Mouse (Mus musculus) bone marrow, adult 2 months (tissue): ENCODE measurements at regions not wholly inside any gene's neighbourhood (a gene's known extent, or its start where the extent isn't known, plus 50 kb on each side); places are given as distances from the start of the nearest gene placed in this dataset.

ENCODE experiments used
- H3K27ac ChIP-seq: fragments of 200-500 bp; 2 replicates; pipeline ENCODE4 v1.5.1; 2012; ENCODE audit warnings: low read depth, mild to moderate bottlenecking, control low read depth, inconsistent platforms, low read length; ENCODE audit not compliant: control insufficient read depth, poor library complexity, insufficient read depth
- H3K4me1 ChIP-seq: fragments of 200-500 bp; 2 replicates; pipeline ENCODE4 v1.6.1; 2011; ENCODE audit warnings: low read length; ENCODE audit not compliant: control insufficient read depth, insufficient read depth
- H3K4me3 ChIP-seq: fragments of 200-500 bp; replicated peaks from 2 replicates; pipeline ENCODE3; 2011; ENCODE audit warnings: mild to moderate bottlenecking, low read depth, low read length, control low read depth; ENCODE audit not compliant: control insufficient read depth
- CTCF ChIP-seq: fragments of 200-500 bp; IDR thresholded peaks from 2 replicates; pipeline ENCODE4 v1.5.1; 2011; ENCODE audit warnings: low read length, control low read depth; ENCODE audit not compliant: control insufficient read depth, insufficient read depth
- POLR2A ChIP-seq: fragments of 200-500 bp; IDR thresholded peaks from 2 replicates; pipeline ENCODE4 v1.6.1; 2011; ENCODE audit warnings: low read depth, mild to moderate bottlenecking, control low read depth, low read length, borderline replicate concordance; ENCODE audit not compliant: control insufficient read depth
- WGBS: fragments of 180-500 bp; shearing (Covaris S2); methylation state at CpG from one replicate; pipeline ENCODE4 v1.1.7; 2018; 5-methylcytosine and 5-hydroxymethylcytosine counted together

DNA sequence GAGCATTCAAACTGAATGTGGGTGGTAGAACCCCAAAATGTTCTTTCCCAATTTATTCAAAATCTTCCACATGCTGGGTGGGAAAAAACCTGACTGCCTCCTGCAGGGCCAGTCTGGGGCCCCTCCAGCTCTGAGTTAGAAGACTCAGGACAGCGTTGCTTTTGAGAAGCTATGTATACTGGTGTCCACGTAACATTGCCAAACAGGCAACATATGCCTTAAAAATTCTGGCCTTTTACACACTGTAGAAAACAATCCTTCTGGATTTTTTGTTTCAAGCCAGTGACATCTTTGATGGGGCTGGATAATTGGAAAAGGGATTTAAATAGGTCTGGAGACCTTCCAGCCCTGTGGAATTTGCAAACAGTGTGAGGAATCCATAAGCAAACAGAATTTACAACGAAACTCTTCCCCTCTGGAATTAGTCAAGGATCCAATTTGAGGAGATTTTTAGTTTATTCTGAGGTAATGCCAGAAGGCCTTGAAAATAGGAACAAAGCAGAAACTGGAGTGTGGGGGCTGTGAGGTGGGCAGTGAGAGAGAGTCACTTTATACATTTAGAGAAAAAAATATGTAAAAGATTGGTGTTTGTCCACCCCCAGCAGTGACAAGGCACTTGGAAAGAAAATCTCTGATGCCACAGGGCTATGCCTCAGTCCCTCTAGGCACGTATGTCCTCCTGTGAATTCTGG lies 108.9 kb upstream of the F13a1 start:
- no peak overlapping the region for H3K27ac ChIP-seq
- no peaks in the 10 kb centered on the region; the same call in 1 of the 2 replicates for H3K4me1 ChIP-seq
- TF ChIP-seq POLR2A (no peak), CTCF (no peak)
- 82% methylated on average over 4 of the region's 4 CpGs for WGBS
- H3K4me3 ChIP-seq = no peak overlapping the region

DNA sequence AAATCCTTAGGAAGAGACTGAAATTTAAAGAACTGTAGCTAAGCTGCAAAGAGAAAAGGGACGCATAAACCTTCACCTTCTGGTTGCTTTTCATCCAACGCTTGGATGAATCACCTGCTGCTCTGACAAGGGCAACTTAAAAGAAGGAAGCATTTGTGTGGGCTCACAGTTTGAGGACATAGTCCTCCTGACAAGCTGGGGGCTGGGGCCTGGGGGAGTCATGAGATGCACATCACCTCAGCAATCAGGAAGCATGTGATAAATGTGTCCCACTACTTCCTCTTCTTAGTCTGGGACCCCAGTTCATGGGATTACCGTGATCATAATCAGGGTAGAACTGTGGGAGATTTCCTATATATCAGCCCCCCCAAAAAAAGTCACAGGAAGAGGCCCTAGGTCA lies 107.8 kb upstream of the F13a1 start:
- 36% methylated on average over 3 of the region's 3 CpGs for WGBS
- H3K4me3 ChIP-seq = no peak overlapping the region
- TF ChIP-seq POLR2A = no peak
- TF ChIP-seq CTCF = no peak
- no peak overlapping the region for H3K27ac ChIP-seq
- H3K4me1 ChIP-seq = no peaks in the 10 kb centered on the region; the same call in 1 of the 2 replicates

DNA sequence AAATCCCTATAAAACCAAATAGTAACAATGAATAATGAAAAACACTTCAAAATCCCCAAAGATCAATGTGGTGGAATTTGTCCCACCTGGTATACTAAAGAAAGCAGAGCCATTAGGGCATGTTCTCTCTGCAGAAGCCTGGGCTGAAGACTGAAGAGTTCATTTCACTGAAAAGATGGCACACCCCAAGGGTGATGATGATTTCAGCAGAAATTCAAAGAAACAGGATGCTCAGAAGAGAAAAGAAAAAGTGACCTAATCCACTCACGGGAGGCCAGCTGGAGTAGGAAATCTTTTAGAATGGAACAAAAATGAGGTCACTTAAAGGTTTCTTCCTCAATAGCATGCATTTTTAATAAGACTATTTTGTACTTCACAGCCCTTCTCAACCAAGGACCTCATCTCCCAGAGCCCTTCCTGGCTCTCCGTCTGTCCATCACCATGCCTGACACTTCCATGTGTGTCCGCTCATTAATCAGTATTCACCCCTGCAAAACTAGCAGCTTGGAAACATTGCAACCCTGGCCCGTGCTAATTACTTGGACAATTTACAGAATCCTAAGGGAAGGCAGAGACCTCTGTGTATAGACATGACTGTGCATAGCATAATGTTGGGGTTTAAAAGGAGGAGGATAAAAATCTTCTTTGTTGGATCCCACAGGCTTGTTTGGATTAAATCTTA lies 101.9 kb upstream of the F13a1 start:
- H3K27ac ChIP-seq = no peak overlapping the region
- no peaks in the 10 kb centered on the region; the same call in 1 of the 2 replicates for H3K4me1 ChIP-seq
- no peak for TF ChIP-seq CTCF
- TF ChIP-seq POLR2A = no peak
- 86% methylated on average over 4 of the region's 4 CpGs for WGBS
- H3K4me3 ChIP-seq = no peak overlapping the region

DNA sequence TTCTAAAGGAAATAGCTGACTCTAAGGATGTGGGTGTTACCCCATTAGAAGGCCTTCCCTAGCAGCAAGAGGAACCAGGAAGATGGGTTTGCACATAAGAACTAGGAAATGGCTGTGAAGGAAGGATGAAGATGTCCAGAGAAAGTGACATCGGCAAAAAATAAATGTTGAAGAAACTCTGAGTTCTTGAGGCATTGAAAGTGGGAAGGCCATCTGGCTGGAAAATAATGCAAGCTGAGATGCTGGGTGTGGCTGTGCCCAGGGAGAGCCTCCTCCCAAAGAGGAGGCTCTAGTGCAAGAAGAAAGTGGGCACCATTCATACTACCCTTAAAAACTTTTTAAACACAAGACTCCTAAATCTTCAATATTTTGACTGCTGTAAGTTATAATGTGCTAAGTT lies 99.9 kb upstream of the F13a1 start:
- Histone ChIP-seq H3K4me1 (no peaks in the 10 kb centered on the region; the same call in 1 of the 2 replicates), H3K27ac (no peak overlapping the region), H3K4me3 (no peak overlapping the region)
- no peak for TF ChIP-seq CTCF
- TF ChIP-seq POLR2A = no peak
- WGBS = 36% methylated on average over 1 of the region's 1 CpGs

DNA sequence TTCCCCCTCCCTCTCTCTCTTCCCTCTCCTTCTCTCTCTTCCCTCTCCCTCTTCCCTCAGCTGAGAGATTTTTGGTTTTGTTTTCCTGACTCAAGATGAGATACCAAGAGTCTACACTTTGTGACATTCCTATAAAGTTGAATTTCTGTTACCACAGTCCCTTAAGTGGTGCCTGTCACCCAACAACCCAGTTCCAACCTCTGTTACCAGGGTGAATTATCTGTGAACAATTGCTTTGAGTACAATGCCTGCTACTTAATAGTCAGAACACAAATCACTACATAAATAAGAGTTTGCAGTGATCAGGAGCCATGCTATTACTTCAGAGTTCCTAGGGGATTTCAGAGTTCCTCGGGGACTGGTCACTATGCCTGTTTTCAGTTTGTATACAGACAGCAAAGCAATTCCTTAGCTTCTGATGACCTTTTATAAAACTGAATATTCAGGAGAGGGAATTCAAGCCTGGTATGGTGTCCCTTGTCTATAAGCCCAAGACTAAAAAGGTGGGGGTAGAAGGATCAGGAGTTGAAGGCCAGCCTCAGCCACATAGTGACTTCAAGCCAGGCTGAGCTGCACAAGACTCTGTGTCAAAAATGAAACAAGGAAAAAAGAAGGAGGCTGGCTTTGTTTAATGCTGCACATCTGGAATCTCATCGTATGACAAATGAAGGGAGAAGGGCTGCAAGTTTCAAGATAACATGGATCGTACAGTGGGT lies 99.2 kb upstream of the F13a1 start:
- H3K27ac ChIP-seq = no peak overlapping the region
- H3K4me3 ChIP-seq = no peak overlapping the region
- no peak for TF ChIP-seq CTCF
- no peak for TF ChIP-seq POLR2A
- H3K4me1 ChIP-seq = no peaks in the 10 kb centered on the region; the same call in 1 of the 2 replicates
- 79% methylated on average over 3 of the region's 3 CpGs for WGBS

DNA sequence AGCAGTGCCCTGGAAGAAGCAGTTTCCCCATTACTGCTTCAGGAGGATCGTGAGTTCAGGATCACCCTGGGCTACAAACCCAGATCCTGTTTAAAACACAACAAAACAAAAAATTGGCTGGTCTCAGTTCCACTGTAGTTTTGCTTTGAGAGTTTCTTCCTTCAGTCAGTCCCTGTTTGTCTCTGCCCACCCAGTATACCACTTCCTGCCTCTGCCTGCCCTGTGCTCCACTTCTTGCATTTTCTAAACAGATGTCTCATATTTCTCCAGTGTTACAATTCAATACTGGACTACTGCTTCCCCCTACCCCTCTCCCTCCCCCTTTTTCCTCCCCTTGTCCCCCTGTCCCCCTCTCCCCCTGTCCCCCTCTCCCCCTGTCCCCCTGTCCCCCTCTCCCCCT lies 98.6 kb upstream of the F13a1 start:
- Histone ChIP-seq H3K4me3 (no peak overlapping the region), H3K4me1 (no peaks in the 10 kb centered on the region; the same call in 1 of the 2 replicates), H3K27ac (no peak overlapping the region)
- WGBS = 17% methylated on average over 1 of the region's 1 CpGs
- TF ChIP-seq CTCF (no peak), POLR2A (no peak)

DNA sequence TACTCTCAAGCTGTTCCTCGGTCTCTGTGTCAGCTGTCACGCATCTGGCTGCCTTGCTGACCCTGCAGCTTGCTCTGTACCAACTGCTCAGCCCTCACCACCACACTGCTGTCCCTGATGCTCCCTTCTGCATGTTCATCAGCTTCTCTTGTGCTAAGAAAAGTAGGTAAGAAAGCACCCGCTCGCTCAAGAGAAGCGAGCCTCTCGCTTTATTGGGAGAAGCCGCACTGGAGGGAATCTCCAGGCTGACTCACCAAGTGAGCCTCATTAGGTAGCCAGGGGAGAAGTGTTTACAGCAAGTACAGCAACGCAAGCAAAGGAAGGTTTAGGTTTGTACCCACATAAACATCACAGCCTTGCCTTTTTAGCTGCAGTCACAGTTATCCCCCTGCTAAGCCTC lies 97.7 kb upstream of the F13a1 start:
- H3K27ac ChIP-seq = no peak overlapping the region
- H3K4me1 ChIP-seq = no peaks in the 10 kb centered on the region; the same call in 1 of the 2 replicates
- WGBS = 83% methylated on average over 8 of the region's 8 CpGs
- TF ChIP-seq CTCF (no peak), POLR2A (no peak)
- no peak overlapping the region for H3K4me3 ChIP-seq

DNA sequence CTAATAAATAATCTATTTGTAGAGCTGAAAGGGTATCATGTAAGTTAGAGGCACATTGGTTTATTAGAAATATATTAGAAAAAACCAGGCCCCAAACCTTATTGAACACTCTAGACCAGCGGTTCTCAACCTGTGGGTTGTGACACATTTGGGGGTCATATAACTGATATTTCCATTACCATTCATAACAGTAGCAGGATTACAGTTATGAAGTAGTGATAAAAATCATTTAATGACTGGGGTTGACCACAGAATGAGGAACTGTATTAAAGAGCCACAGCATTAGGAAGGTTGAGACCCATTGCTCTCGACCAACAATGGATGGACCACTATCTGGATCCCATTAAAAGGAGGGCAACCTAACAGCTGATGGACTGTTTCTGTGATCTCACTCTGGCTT lies 92.8 kb upstream of the F13a1 start:
- WGBS = 34% methylated on average over 2 of the region's 2 CpGs
- no peak overlapping the region for H3K4me3 ChIP-seq
- H3K4me1 ChIP-seq = no peaks in the 10 kb centered on the region; the same call in 1 of the 2 replicates
- TF ChIP-seq CTCF = no peak
- TF ChIP-seq POLR2A = no peak
- H3K27ac ChIP-seq = no peak overlapping the region
